Mouse (Mus musculus) megakaryocyte, embryonic 14.5 days (primary cell): Measurements from ENCODE around the gene Srrm1.

Source experiments
- FLI1 ChIP-seq: IDR thresholded peaks from 2 replicates; pipeline ENCODE4 v1.6.1; 2012; ENCODE audit warnings: low read length, inconsistent platforms, mixed read lengths
- GATA1 ChIP-seq: IDR thresholded peaks from 3 replicates; pipeline ENCODE4 v1.6.1; 2012; ENCODE audit warnings: mixed read lengths, low read length, inconsistent platforms, borderline replicate concordance

DNA sequence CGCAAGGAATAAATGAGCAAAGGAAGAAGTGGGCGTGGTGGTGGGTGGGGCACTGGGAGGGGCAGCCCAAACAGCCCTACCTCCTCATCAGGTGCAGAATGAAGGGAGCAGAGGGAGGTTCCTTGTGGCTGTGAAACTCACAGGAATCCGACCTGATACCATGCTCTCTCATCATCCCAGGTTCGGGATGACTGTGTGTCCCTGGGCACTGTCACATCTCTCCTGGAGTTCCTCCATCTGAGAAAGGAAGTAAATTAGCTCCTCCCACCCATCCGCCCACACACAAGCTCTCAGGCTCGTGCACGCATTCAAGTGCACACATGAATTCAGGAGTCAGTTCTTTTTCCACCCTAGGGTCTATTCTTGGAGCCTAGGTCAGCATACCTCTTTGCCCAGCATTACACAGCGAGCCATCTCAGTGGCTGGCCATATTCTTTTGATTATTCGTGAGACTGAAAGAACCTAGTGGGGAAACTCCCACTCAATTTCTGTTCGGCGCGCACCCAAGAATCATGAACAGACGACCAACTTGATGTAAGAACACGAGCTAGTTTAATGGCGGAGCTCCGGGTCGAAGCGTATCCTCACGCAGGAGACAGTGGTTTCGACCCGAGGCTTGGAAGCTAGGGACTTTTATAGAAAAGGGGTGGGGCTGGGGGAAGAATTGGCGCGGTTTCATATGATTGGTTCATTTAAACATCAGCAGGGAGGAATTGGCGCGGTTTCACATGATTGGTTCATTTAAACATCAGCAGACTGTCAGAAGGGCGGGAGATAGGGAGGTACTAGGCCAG is 52.7 kb downstream of the Srrm1 start:
- TF ChIP-seq GATA1 (no peak), FLI1 (no peak)
